Mouse (Mus musculus): ENCODE results near the gene Dcaf11. TPM values are rescaled to one million over a fixed set of nuclear protein-coding genes. Genes with fewer than 3 reads are reported as not detected.

The Dcaf11 gene
- polyA plus RNA-seq, 1 experiment from 2014 or later, result 81.5 TPM

Other genes starting within 250 kb of the Dcaf11 start
- gene Dhrs4, start 81.2 kb upstream of the Dcaf11 start, polyA plus RNA-seq (2014; fragmentation: Nextera tagmentation; extraction: Ambion mirVana), result 26.0 and 36.5 TPM in 2 replicates
- gene Carmil3, start 69.4 kb upstream of the Dcaf11 start, polyA plus RNA-seq (2014; fragmentation: Nextera tagmentation; extraction: Ambion mirVana), result 10.1 and 14.0 TPM in 2 replicates
- gene Cpne6, start 49.6 kb upstream of the Dcaf11 start, polyA plus RNA-seq (2014; fragmentation: Nextera tagmentation; extraction: Ambion mirVana), result 1.3 and 1.6 TPM in 2 replicates
- gene Nrl, start 35.0 kb upstream of the Dcaf11 start, polyA plus RNA-seq (2014; fragmentation: Nextera tagmentation; extraction: Ambion mirVana), result 0.15 and 0.20 TPM in 2 replicates
- gene Pck2, start 19.7 kb upstream of the Dcaf11 start, polyA plus RNA-seq (2014; fragmentation: Nextera tagmentation; extraction: Ambion mirVana), result 11.3 and 12.6 TPM in 2 replicates
- 0.52 TPM in 1 of 2 replicates, not detected in the other for gene A730061H03Rik, start 400 bp downstream of the Dcaf11 start, polyA plus RNA-seq (2014; fragmentation: Nextera tagmentation; extraction: Ambion mirVana)
- gene Fitm1, start 15.6 kb downstream of the Dcaf11 start, polyA plus RNA-seq (2014; fragmentation: Nextera tagmentation; extraction: Ambion mirVana), result 0.77 and 1.8 TPM in 2 replicates
- 126 TPM in 2 replicates for gene Psme1, start 18.1 kb downstream of the Dcaf11 start, polyA plus RNA-seq (2014; fragmentation: Nextera tagmentation; extraction: Ambion mirVana)
- gene Emc9, start 25.3 kb downstream of the Dcaf11 start, polyA plus RNA-seq (2014; fragmentation: Nextera tagmentation; extraction: Ambion mirVana), result 6.4 and 8.5 TPM in 2 replicates
- 195 and 222 TPM in 2 replicates for gene Psme2, start 31.1 kb downstream of the Dcaf11 start, polyA plus RNA-seq (2014; fragmentation: Nextera tagmentation; extraction: Ambion mirVana)
- 10.6 and 12.1 TPM in 2 replicates for gene Rnf31, start 31.7 kb downstream of the Dcaf11 start, polyA plus RNA-seq (2014; fragmentation: Nextera tagmentation; extraction: Ambion mirVana)
- gene Irf9, start 43.6 kb downstream of the Dcaf11 start, polyA plus RNA-seq (2014; fragmentation: Nextera tagmentation; extraction: Ambion mirVana), result 6.9 and 7.6 TPM in 2 replicates
- 8.2 and 8.8 TPM in 2 replicates for gene Rec8, start 58.0 kb downstream of the Dcaf11 start, polyA plus RNA-seq (2014; fragmentation: Nextera tagmentation; extraction: Ambion mirVana)
- 71.2 and 73.1 TPM in 2 replicates for gene Ipo4, start 76.0 kb downstream of the Dcaf11 start, polyA plus RNA-seq (2014; fragmentation: Nextera tagmentation; extraction: Ambion mirVana)
- 1.7 and 4.0 TPM in 2 replicates for gene Gm49378, start 77.9 kb downstream of the Dcaf11 start, polyA plus RNA-seq (2014; fragmentation: Nextera tagmentation; extraction: Ambion mirVana)
- gene Tm9sf1, start 83.8 kb downstream of the Dcaf11 start, polyA plus RNA-seq (2014; fragmentation: Nextera tagmentation; extraction: Ambion mirVana), result 60.2 and 61.9 TPM in 2 replicates
- 0.38 and 0.48 TPM in 2 replicates for gene Tssk4, start 90.2 kb downstream of the Dcaf11 start, polyA plus RNA-seq (2014; fragmentation: Nextera tagmentation; extraction: Ambion mirVana)
- 67.7 and 70.2 TPM in 2 replicates for gene Mdp1, start 100.5 kb downstream of the Dcaf11 start, polyA plus RNA-seq (2014; fragmentation: Nextera tagmentation; extraction: Ambion mirVana)
- gene Gmpr2, start 111.9 kb downstream of the Dcaf11 start, polyA plus RNA-seq (2014; fragmentation: Nextera tagmentation; extraction: Ambion mirVana), result 54.6 and 58.8 TPM in 2 replicates
- gene Nedd8, start 112.1 kb downstream of the Dcaf11 start, polyA plus RNA-seq (2014; fragmentation: Nextera tagmentation; extraction: Ambion mirVana), result 596 and 597 TPM in 2 replicates
- 52.7 and 63.1 TPM in 2 replicates for gene Tinf2, start 121.8 kb downstream of the Dcaf11 start, polyA plus RNA-seq (2014; fragmentation: Nextera tagmentation; extraction: Ambion mirVana)
- gene Tgm1, start 153.9 kb downstream of the Dcaf11 start, polyA plus RNA-seq (2014; fragmentation: Nextera tagmentation; extraction: Ambion mirVana), result 0.36 and 0.49 TPM in 2 replicates
- 25.3 and 27.4 TPM in 2 replicates for gene Rabggta, start 162.3 kb downstream of the Dcaf11 start, polyA plus RNA-seq (2014; fragmentation: Nextera tagmentation; extraction: Ambion mirVana)
- 68.6 and 72.1 TPM in 2 replicates for gene Dhrs1, start 185.7 kb downstream of the Dcaf11 start, polyA plus RNA-seq (2014; fragmentation: Nextera tagmentation; extraction: Ambion mirVana)
- 47.0 and 47.6 TPM in 2 replicates for gene Nop9, start 185.7 kb downstream of the Dcaf11 start, polyA plus RNA-seq (2014; fragmentation: Nextera tagmentation; extraction: Ambion mirVana)
- gene Cideb, start 198.5 kb downstream of the Dcaf11 start, polyA plus RNA-seq (2014; fragmentation: Nextera tagmentation; extraction: Ambion mirVana), result 0.33 TPM in 1 of 2 replicates, not detected in the other
- gene Ltb4r2, start 201.4 kb downstream of the Dcaf11 start, polyA plus RNA-seq (2014; fragmentation: Nextera tagmentation; extraction: Ambion mirVana), result 0.28 and 0.62 TPM in 2 replicates
- gene Ltb4r1, start 206.0 kb downstream of the Dcaf11 start, polyA plus RNA-seq (2014; fragmentation: Nextera tagmentation; extraction: Ambion mirVana), result 0.14 TPM in 1 of 2 replicates, not detected in the other
- gene Adcy4, start 224.1 kb downstream of the Dcaf11 start, polyA plus RNA-seq (2014; fragmentation: Nextera tagmentation; extraction: Ambion mirVana), result 6.6 and 7.6 TPM in 2 replicates
- 11.0 and 12.9 TPM in 2 replicates for gene Ripk3, start 228.9 kb downstream of the Dcaf11 start, polyA plus RNA-seq (2014; fragmentation: Nextera tagmentation; extraction: Ambion mirVana)